In the genomic region with DNA sequence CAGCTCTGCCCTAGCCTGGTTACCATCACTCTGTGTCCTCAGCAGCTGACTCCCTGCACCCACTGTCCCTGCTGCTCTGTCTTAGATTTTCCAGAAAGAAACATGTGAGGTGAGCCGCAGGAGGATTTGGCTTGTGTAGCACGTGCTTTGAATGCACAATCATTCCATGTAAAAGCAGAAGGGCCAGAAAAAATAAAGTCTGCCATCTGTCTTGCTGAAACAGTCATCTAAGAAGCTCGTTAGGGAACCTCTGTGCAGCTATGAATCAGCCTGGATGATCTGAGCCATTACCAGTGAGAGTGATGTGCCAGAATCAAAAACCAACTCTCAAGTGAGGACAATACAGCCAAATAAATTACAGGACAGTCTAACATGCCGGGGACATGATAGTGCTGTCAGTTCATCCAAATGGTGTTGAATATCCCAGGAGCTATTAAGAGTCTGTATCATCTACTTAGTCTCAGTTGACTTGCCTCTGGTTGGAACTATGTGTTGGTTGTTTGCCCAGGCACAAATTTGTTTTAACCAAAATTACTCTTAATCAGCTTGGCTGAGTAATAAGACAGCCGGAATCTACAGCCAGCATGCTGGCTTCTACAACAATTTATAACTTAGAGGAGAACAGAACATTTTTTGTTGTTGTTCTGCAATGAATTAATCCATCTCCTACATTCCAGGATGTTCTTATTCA, we compare ENCODE assay signal across 11 mouse cellular contexts.
DNase-seq lines count a peak whose midpoint lies in the region; ATAC-seq and TF ChIP-seq lines count a peak whose summit lies in the region.
"Had no signal": no experiment of that assay in that cellular context is flagged by ENCODE, and none has a peak within 500 bp of the region (broad histone marks: within the 10 kb centered on the region; RNA-seq: fewer than 3 reads in every experiment).

No protein-coding gene starts in this region.

- intact Hi-C loops in left cerebral cortex, postnatal 14 days (cut with DNase I): loop anchor here (5.0 kb wide), 1 partner anchor 45 kb away; no protein-coding TSS in a partner anchor

- 0 out of 2 replicates have a peak overlapping the region, but pooled peaks have one; percentile 1 for H3K27ac ChIP-seq in hindbrain, postnatal 0 days
- H3K27ac ChIP-seq: heart, adult 2 months had no signal

- H3K4me2 ChIP-seq in hindbrain, postnatal 0 days (ENCODE audit: low read depth, low read length): no peak overlapping the region

- H3K4me1 ChIP-seq in hindbrain, postnatal 0 days (ENCODE audit: insufficient read depth, low read length): no peaks in the 10 kb centered on the region

- peak; percentile 66 for ATAC-seq in hindbrain, postnatal 0 days
- no peak for ATAC-seq in megakaryocyte, adult 5-6 weeks (ENCODE audit: poor library complexity, severe bottlenecking)
- no peak for ATAC-seq in megakaryocyte progenitor cell, adult 5-6 weeks (replicated peaks; ENCODE audit: poor library complexity)
- ATAC-seq: intestine, embryonic 16.5 days had no signal

- DNase-seq in Muller cell, postnatal 12 days (ENCODE audit: inconsistent ontology term): peak; percentile 91
- DNase-seq in NIH3T3 (ENCODE audit: low read depth): peak; percentile 43
- peak; percentile 55 for DNase-seq in hindbrain, postnatal 0 days (ENCODE audit: low spot score)
- DNase-seq in left cerebral cortex, postnatal 14 days (ENCODE audit: low spot score in 2 of 2): peak; percentile 34 to 75
- DNase-seq in spleen, postnatal 10 days (ENCODE audit: low spot score in 2 of 2): no peak
- DNase-seq: cerebellum, adult 8-10 months; heart, adult 2 months; thymus, postnatal 36 days had no signal

- H3K36me3 ChIP-seq in hindbrain, postnatal 0 days (ENCODE audit: insufficient read depth, low read length): no peaks in the 10 kb centered on the region

- 50% methylated on average over 5 of the region's 5 CpGs for WGBS in hindbrain, postnatal 0 days

- H3K27me3 ChIP-seq in hindbrain, postnatal 0 days (ENCODE audit: insufficient read depth, low read length): no peaks in the 10 kb centered on the region

- H3K9ac ChIP-seq in hindbrain, postnatal 0 days (replicated peaks; ENCODE audit: low read length): no peak overlapping the region

- H3K9me3 ChIP-seq in hindbrain, postnatal 0 days (ENCODE audit: low read length): 0 out of 2 replicates have a peak, but pooled peaks cover 3% of the 10 kb centered on the region

- no peak overlapping the region for H3K4me3 ChIP-seq in hindbrain, postnatal 0 days (ENCODE audit: low read length)
- H3K4me3 ChIP-seq: heart, adult 2 months had no signal

- no peak for TF ChIP-seq CTCF in hindbrain, postnatal 0 days (IDR thresholded peaks at IDR 0.05; ENCODE audit: low read depth)

Comparison
In these comparisons a context has a peak if more than half of its experiments do, and no peak if none do; other contexts are left out.
1. DNase-seq: peak in Muller cell, postnatal 12 days (single experiment), NIH3T3 (single experiment), hindbrain, postnatal 0 days (single experiment) and left cerebral cortex, postnatal 14 days (2 of 2); none in spleen, postnatal 10 days (0 of 2).